Mouse (Mus musculus): ENCODE results near the gene Arfrp1. TPM values are rescaled to one million over a fixed set of nuclear protein-coding genes. Genes with fewer than 3 reads are reported as not detected.
A peak's percentile ranks its signal among the peaks of the same experiment; 100 is the strongest.

Gene Arfrp1
- 13.3 and 21.1 TPM in 2 replicates for polyA plus RNA-seq (2012; rRNA removed)
- polyA plus RNA-seq (2014; fragmentation: Nextera tagmentation; extraction: Ambion mirVana): 14.8 and 16.9 TPM in 2 replicates

- H3K27me3 ChIP-seq (ENCODE audit: control insufficient read depth, insufficient read depth, low read length): no peaks in the 10 kb centered on the region
- under 1% methylated on average over 71 of the region's 71 CpGs for WGBS (ENCODE audit: insufficient replicate concordance)
These were observed at the start of gene Arfrp1, which contains the start of gene Zgpat for GRCm38 (mm10) chr2:181364860-181365596. TSS of gene Arfrp1 (minus strand) at chr2:181365404. TSS of gene Zgpat (plus strand) at chr2:181364928.

GRCm38 (mm10) chr2:181413141-181413540 is 47.9 kb upstream of the Arfrp1 start:
- no peak for TF ChIP-seq CTCF (IDR thresholded peaks at IDR 0.05; ENCODE audit: low read depth)
- no peak for TF ChIP-seq EP300 (IDR thresholded peaks at IDR 0.05; ENCODE audit: low read depth)
- no peak overlapping the region; the same call in 1 of the 2 replicates for H3K9ac ChIP-seq (replicated peaks)
- H3K4me3 ChIP-seq (ENCODE audit: insufficient read depth in 1 of 2, low read depth in 2 of 2, low read length in 2 of 2): no peak overlapping the region
- H3K27me3 ChIP-seq (ENCODE audit: control insufficient read depth, insufficient read depth, low read length): no peaks in the 10 kb centered on the region
- peaks cover 0 to 4% of the 10 kb centered on the region in 2 experiments; a peak in 3 of 4 replicates for H3K4me1 ChIP-seq (replicated peaks; ENCODE audit: control insufficient read depth in 2 of 2, insufficient read depth in 2 of 2, low read length in 1 of 2)
- no peaks in the 10 kb centered on the region for H3K9me3 ChIP-seq (ENCODE audit: control insufficient read depth, low read length)
- no peak overlapping the region for H3K4me2 ChIP-seq (ENCODE audit: low read depth)
- no peak overlapping the region for H3K27ac ChIP-seq
- WGBS (ENCODE audit: insufficient replicate concordance): 51% methylated on average over 2 of the region's 2 CpGs
- DNase-seq (ENCODE audit: low read depth in 3 of 3, low spot score in 3 of 3) (no peak), ATAC-seq (ENCODE audit: insufficient read depth) (no peak)
- peaks cover 9% of the 10 kb centered on the region; the same call in 1 of the 2 replicates for H3K36me3 ChIP-seq (replicated peaks; ENCODE audit: control insufficient read depth, insufficient read depth, low read depth)

More at GRCm38 (mm10) chr2:181364860-181365596, at the start of gene Arfrp1, which contains the start of gene Zgpat:
- peak; percentile 24 for TF ChIP-seq CTCF (IDR thresholded peaks at IDR 0.05; ENCODE audit: low read depth)
- TF ChIP-seq EP300 (IDR thresholded peaks at IDR 0.05; ENCODE audit: low read depth): no peak
- peaks cover 8 to 22% of the 10 kb centered on the region in 2 experiments for H3K4me1 ChIP-seq (replicated peaks; ENCODE audit: control insufficient read depth in 2 of 2, insufficient read depth in 2 of 2, low read length in 1 of 2)
- H3K9me3 ChIP-seq (ENCODE audit: control insufficient read depth, low read length): no peaks in the 10 kb centered on the region
- peak within 1 kb of the TSS; percentile 80 for H3K27ac ChIP-seq
- H3K4me2 ChIP-seq (ENCODE audit: low read depth): peak within 1 kb of the TSS; percentile 78
- H3K9ac ChIP-seq (replicated peaks): peak within 1 kb of the TSS; percentile 92
- H3K4me3 ChIP-seq (ENCODE audit: insufficient read depth in 1 of 2, low read depth in 2 of 2, low read length in 2 of 2): peak within 1 kb of the TSS; percentile 87 to 97
- DNase-seq (ENCODE audit: low read depth in 3 of 3, low spot score in 3 of 3) (peak; percentile 73 to 78 (median 75)), ATAC-seq (ENCODE audit: insufficient read depth) (peak; percentile 89)
- H3K36me3 ChIP-seq (replicated peaks; ENCODE audit: control insufficient read depth, insufficient read depth, low read depth): peaks cover 10% of the 10 kb centered on the region

GRCm38 (mm10) chr2:181410760-181411473 is 45.7 kb upstream of the Arfrp1 start:
- Histone ChIP-seq H3K27me3 (ENCODE audit: control insufficient read depth, insufficient read depth, low read length) (no peaks in the 10 kb centered on the region), H3K9ac (replicated peaks) (no peak overlapping the region), H3K9me3 (ENCODE audit: control insufficient read depth, low read length) (no peaks in the 10 kb centered on the region), H3K4me2 (ENCODE audit: low read depth) (no peak overlapping the region), H3K4me3 (ENCODE audit: insufficient read depth in 1 of 2, low read depth in 2 of 2, low read length in 2 of 2) (no peak overlapping the region), H3K4me1 (replicated peaks; ENCODE audit: control insufficient read depth in 2 of 2, insufficient read depth in 2 of 2, low read length in 1 of 2) (no peaks in the 10 kb centered on the region), H3K27ac (no peak overlapping the region), H3K36me3 (replicated peaks; ENCODE audit: control insufficient read depth, insufficient read depth, low read depth) (peaks cover 11% of the 10 kb centered on the region; the same call in 1 of the 2 replicates)
- TF ChIP-seq EP300 (IDR thresholded peaks at IDR 0.05; ENCODE audit: low read depth): no peak
- TF ChIP-seq CTCF (IDR thresholded peaks at IDR 0.05; ENCODE audit: low read depth): peak; percentile 88
- WGBS (ENCODE audit: insufficient replicate concordance): 40% methylated on average over 4 of the region's 4 CpGs
- DNase-seq (ENCODE audit: low read depth in 3 of 3, low spot score in 3 of 3) (peak; percentile 34 to 46 (median 38)), ATAC-seq (ENCODE audit: insufficient read depth) (peak; percentile 49)

- H3K9me3 ChIP-seq (ENCODE audit: control insufficient read depth, low read length): no peaks in the 10 kb centered on the region
- H3K9ac ChIP-seq (replicated peaks): no peak overlapping the region
- no peak overlapping the region for H3K4me3 ChIP-seq (ENCODE audit: insufficient read depth in 1 of 2, low read depth in 2 of 2, low read length in 2 of 2)
- no peaks in the 10 kb centered on the region for H3K4me1 ChIP-seq (replicated peaks; ENCODE audit: control insufficient read depth in 2 of 2, insufficient read depth in 2 of 2, low read length in 1 of 2)
- no peak for ATAC-seq (ENCODE audit: insufficient read depth)
- no peak for DNase-seq (ENCODE audit: low read depth in 3 of 3, low spot score in 3 of 3)
- peaks cover 11% of the 10 kb centered on the region; the same call in 1 of the 2 replicates for H3K36me3 ChIP-seq (replicated peaks; ENCODE audit: control insufficient read depth, insufficient read depth, low read depth)
- TF ChIP-seq CTCF (IDR thresholded peaks at IDR 0.05; ENCODE audit: low read depth) (no peak), EP300 (IDR thresholded peaks at IDR 0.05; ENCODE audit: low read depth) (no peak)
- H3K4me2 ChIP-seq (ENCODE audit: low read depth): no peak overlapping the region
- H3K27me3 ChIP-seq (ENCODE audit: control insufficient read depth, insufficient read depth, low read length): no peaks in the 10 kb centered on the region
- no peak overlapping the region for H3K27ac ChIP-seq
- WGBS (ENCODE audit: insufficient replicate concordance): 72% methylated on average over 7 of the region's 7 CpGs
These were observed 44.4 kb upstream of the Arfrp1 start for GRCm38 (mm10) chr2:181409643-181410042.
